Mouse (Mus musculus) ES-E14 (cell line): ENCODE data around the gene Baiap2l1.

Experiments used
- CHD2 ChIP-seq: IDR thresholded peaks from 2 replicates; pipeline ENCODE4 v1.6.1; 2014; ENCODE audit warnings: mild to moderate bottlenecking, low read depth, low read length, inconsistent platforms
- HCFC1 ChIP-seq: IDR thresholded peaks from 2 replicates; pipeline ENCODE4 v1.6.1; 2012; ENCODE audit warnings: low read length, inconsistent platforms, borderline replicate concordance; ENCODE audit not compliant: insufficient read depth
- MAFK ChIP-seq: IDR thresholded peaks from 2 replicates; pipeline ENCODE4 v1.6.1; 2014; ENCODE audit warnings: mild to moderate bottlenecking, low read depth, low read length, inconsistent platforms; ENCODE audit not compliant: insufficient read depth
- ZC3H11A ChIP-seq: IDR thresholded peaks from 2 replicates; pipeline ENCODE4 v1.6.1; 2012; ENCODE audit warnings: low read depth, mild to moderate bottlenecking, inconsistent platforms, low read length, borderline replicate concordance
- ZNF384 ChIP-seq: IDR thresholded peaks from 2 replicates; pipeline ENCODE4 v1.6.1; 2012; ENCODE audit warnings: low read depth, low read length, inconsistent platforms

DNA sequence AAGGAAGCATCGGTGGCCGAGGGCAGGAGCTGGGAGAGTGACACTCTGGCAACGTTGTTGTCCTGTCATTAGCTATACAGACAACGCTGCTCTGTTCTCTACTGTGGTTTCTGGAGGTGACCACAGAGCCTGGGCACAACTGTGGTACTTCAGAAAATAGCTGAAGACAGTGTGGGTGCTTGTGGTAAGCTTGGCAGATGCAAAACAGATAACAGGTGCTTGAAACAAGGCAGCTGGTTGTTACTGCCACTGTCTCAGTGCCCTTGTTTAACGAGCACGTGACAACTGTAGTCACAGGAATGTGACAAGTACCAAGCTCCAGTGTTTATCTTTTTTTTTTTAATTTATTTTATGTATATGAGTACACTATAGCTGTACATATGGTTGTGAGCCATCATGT is 13.3 kb downstream of the Baiap2l1 start:
- no peak for TF ChIP-seq MAFK
- no peak for TF ChIP-seq ZC3H11A
- no peak for TF ChIP-seq ZNF384
- TF ChIP-seq CHD2 = no peak
- no peak for TF ChIP-seq HCFC1
